Mouse (Mus musculus) embryo, embryonic 11.5 days (tissue): Measurements from ENCODE around the gene Spata5.
"Not testable (repeated sequence)": the region's sequence is repeated elsewhere in the genome, so short reads cannot be mapped to it uniquely, and the experiment has no call there.

Source experiments
- DNase-seq: peaks from one replicate; pipeline ENCODE4 v3.0.0-alpha.2; 2012; ENCODE audit warnings: low read depth, low spot score

Gene Spata5

DNA sequence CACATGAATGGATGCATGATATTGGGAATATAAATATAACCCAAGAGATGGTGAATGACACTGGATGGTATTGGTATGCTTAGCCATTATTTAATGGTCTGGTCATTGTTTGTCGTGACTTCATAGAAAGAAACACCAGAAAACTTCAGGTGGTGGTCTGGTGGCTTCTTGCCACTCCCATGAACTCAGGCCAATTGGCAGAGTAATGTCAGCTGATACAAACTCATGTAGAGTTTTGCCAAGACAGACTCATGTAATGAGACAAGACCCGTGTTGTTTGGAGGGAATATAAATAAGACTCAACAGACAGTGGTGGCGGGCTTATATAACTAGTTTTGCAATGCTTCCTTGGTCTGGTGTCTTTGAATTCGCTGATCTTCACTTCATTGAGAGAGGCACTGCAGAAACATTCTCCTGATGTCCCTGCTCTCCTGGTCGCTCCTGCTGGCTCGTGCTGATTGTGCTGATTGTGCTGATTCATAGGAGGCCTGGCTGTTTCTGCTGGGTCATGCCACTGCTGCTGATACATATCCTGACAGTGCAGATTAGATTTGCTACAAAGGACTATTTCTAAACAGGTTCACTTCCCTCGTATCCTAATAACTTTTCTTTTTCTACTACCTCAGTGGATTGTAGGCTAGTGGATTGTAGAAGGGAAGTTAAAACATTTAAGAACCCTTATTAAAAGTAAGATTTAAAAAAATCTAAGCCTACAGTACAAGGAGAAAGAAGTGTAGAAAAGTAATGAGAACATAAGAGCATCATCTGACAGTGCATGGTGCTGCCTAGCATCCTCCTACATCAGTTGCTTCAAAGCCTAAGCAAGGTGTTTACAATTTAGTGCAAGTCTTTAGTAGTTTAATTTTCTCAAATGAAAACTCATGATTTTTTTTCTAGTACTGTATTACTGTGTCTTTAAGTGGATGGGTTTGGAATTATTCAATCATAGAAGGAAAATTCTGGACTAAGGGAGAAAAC is 90.6 kb downstream of the Spata5 start:
- DNase-seq = no peak

DNA sequence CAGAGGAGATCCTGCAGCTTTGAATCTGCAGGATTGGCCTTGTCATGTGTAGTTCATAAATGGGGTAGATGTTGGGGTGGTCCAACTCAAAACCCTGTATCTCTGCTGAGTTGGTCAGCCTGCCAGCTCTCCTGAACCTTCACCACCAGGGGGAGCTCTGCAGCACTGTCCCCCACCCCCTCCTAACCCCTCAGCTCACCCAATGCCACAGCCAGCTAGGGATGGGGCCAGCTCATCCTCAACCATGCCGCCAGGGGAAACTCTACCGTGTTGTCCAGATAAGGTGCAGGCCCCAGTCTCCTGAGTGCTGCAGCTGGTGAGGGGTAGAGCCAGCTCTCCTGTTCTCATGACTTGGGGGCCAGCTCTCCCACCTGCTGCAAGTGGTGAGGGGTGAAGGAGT is 95.8 kb downstream of the Spata5 start:
- DNase-seq = peak; percentile 23

DNA sequence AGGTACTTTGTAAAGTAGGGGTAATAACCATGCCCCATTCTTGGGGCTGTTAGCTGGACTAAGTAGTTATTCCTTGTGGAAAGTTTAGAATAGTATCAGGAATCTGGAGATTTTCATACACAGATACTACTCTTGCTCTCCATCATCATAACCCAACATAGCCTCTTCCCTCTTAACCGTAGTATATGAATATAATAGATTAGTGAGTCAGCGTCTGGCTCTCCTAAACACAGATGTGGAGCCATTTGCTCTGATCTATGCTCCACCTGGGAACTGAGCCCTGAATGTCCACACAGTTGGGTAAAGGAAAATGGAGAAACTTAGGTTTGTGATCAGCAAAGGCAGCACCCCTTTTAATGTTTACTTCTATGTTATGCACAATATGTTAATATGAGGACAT is 96.7 kb downstream of the Spata5 start:
- DNase-seq = no peak

DNA sequence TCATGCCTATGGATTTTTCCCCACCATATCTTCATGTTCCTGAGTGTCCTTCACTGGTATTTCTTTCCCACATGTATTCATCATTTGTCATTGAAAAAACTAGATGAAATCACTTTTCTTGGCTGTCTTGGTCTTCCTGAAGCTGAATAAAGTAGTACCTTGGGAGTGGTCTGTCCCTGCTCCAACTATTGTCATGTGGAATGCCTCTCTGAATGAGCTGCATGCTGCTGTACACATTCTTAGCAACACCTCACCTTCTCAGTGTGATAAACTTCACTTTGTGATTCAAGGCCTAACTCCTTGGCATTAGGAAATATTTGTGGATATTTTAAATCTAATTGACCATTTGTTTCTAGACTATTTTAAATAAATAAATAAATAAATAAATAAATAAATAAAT is 98.9 kb downstream of the Spata5 start:
- no peak for DNase-seq

DNA sequence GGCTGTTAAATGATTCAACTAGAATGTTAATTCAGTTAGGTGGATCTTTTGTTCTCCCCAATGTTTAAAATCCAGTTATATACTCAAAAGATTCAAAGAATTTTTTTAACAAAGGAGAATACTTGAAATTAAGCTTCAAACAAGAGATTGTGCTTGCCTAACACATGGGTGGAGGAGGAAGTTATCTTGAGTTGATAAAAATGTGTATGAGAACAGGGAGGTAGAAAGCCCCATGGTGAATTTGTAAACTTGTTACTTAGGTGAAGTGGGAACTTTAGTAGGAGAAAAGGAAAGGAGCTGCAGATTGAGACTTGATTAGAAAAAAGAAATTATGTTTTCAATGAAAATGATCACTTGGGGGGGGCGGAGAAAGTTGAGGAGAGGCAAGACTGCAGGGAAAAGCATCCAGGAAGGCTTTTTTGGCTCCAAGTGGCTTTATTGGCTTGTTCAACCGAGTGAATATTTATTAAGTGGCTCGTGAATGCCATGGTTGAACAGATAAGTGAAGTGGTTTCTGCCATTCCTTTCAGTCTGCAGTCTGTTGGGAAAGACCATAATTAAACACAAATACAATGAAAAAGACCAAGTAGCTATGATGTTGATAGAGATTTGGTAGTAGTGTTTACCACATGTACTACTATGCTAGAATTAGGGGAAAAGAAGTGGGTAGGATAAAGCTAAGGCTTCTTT is 100.8 kb downstream of the Spata5 start:
- no peak for DNase-seq

DNA sequence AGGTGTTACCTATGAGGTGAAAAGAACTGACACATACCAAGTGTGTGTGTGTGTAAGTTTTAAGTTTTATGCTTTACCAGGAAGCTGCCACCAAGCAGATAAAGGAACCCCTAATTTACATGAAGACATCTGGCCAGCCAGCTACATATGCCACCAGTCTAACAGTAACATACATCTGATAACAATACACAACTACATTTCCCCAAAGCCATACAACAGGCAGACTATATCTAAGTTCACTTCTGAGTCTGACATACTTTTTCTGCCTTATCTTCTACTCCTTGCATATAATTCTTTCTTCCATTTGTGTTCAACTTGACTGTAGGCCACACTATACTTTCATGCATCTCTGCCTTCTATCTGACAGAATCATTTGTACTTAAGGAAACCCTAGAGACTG is 112.4 kb downstream of the Spata5 start:
- DNase-seq = no peak

DNA sequence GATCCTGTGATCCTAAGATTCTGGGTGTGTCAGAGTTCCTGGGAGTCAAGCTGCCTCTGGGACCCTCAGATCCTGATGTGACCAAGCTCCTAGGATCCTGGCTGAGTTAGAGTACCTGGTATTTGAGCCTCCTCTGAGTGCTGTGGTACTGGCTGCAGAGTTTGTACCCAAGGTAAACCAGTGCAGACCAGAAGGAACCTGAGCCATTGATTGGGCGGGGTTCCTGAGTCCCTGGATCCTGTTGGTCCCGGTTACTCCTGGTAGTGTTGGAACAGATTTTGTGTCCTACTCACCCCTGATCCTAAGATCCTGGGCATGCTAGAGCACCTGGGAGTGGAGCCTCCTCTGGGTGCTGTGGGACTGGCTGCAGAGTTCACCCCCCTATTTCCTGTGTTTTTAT is 121.0 kb downstream of the Spata5 start:
- not testable (repeated sequence) for DNase-seq

DNA sequence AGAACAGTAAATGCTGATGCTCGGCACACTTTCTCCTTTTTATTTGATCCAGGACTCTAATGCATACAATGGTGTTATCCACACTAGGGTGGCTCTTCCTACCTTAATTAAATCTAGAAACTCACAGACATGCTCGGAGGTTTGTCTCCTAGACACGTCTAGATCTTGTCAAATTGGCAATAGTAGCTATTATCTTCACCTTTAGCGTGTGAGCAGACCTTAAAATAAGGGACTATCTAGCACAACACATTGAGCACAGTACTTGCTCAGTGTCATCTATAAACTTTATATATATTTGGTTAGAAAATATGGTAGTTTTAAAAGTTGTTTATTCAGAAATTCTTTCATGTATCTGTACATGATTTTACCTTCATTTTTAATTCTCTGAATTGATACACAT is 126.7 kb downstream of the Spata5 start:
- DNase-seq = no peak

DNA sequence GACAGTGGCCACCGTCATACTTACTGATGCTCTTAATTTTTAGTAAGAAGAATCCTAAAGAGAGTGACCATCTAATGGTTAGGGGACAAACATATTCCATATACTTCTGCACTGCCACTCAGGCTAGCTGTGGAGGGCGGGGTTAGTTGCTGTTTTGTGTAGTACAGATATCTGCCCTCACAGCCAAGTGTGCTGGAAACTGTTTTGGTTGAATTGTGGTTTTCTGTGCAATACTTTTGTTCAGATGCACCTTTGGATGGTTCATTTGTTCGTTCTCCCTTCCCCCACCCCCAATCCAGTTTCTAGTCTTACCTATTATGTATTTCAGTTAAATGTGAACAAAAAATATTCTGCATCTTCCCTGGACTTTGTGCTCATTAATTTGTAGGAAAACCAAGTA is 130.5 kb downstream of the Spata5 start:
- DNase-seq = no peak

DNA sequence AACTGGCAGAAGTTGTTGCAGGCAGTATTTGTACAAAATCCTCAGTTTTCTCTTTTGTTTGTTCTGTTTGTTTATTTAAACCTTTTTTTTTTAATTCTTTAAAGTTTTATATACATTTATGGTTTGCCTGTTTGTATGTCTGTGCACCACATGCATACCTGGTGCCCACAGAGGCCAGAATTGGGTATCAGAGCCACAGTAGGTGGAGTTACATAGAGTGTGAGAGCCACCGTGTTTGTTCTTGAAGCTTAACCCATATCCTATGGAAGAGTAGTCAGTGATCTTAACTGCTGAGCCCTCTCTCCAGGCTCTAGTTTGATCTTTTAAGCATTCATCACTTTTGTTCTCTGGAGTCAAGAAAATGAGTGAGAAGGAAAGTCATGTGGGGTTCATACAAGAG is 130.9 kb downstream of the Spata5 start:
- DNase-seq = no peak

DNA sequence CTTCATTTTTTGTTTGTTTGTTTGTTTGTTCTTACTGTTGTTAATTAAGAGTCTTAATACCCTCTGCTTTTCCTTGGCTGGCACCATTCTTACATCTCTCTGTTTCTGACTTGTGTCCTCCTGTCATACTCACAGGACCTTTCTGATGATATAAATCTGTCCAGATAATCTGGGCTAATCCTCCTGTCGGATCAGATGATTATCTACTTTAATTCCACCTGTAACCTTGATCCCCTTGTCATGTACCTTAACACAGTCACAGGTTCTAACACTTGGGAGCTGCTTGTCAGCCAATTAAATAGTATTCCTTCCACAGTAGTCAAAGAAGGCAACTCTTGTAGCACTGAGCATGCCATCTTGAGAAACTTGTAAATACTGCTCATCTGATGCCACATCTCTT is 131.8 kb downstream of the Spata5 start:
- no peak for DNase-seq

DNA sequence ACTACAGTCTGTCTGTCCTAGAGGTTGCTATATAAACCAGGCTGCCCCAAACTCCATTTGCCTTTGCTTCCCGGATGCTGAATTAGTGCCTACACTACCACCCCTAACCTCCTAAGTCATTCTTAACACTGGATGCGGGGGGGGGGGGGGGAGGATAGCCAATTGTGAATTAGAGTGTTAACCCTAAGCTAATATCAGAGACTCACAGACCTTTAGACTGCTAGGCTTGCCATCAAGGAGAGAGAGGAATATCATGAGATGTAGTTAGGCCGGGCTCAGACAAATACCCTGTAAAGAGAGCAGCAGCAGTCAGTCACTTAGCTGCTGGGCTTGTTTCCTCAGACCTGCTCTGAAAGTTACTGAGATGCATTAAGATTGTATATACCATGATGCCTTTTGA is 132.5 kb downstream of the Spata5 start:
- DNase-seq = no peak

DNA sequence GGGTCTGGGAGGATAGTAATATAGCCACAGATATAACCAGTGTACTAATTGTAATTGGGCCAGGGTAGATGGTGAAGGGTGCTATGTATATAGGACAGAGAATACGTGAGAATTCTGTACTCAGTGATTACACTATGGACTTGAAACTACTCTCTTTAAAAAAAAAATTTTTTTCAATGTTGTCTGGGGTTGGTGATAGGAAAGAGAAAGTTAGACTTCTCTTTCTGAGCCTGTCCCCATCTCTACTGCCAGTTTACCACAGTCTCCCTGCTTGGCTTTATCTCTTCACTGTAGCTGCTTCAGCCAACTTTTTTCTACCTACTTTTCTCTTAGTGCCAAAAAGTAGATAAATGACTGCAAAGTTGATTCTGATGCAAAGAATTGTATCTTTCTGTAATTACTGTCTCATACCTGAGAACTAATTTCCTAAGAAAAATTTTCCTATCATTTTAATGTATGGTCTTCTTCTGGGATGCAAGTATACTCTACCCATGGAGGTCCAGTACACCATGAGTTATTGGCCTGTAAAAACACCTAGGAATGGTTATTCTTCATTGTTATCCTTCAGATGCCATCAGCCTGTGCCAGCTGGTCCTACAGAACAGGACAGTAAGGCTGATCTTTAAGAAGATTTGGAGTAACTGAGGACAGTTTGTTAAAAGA is 133.8 kb downstream of the Spata5 start:
- no peak for DNase-seq

DNA sequence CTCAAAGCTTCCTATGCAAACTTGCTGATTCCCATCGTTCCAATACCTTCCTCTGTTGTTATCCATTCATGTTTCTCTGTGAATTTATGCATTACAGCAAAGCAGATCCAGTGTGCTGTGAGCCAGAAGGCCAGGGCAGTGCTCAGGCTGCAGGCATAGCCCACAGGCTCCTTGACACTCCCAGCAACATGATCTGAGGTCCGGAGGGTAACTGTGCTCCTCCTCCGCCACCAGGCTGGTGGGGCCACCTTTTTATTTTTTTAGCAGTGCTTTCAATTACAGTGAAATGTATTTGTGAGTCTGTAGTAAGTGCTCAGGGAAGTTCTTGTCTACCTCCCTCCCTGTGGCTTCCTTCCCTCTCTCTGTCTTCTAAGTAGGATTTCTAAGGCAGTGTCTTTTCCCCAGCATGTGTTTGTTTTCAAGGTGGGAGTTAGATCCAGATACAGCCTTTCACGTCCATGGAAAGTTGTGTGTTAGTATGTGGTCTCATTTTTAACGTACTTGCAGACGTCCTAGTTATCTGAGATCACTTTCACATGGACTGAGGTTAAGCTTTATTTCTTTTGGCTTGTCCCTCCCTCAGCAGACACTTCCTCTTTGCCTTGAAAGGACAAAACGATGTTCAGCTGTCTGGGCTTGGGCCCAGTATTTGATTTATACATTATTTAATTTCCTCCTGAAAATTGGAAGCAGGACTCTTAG is 136.9 kb downstream of the Spata5 start:
- no peak for DNase-seq

DNA sequence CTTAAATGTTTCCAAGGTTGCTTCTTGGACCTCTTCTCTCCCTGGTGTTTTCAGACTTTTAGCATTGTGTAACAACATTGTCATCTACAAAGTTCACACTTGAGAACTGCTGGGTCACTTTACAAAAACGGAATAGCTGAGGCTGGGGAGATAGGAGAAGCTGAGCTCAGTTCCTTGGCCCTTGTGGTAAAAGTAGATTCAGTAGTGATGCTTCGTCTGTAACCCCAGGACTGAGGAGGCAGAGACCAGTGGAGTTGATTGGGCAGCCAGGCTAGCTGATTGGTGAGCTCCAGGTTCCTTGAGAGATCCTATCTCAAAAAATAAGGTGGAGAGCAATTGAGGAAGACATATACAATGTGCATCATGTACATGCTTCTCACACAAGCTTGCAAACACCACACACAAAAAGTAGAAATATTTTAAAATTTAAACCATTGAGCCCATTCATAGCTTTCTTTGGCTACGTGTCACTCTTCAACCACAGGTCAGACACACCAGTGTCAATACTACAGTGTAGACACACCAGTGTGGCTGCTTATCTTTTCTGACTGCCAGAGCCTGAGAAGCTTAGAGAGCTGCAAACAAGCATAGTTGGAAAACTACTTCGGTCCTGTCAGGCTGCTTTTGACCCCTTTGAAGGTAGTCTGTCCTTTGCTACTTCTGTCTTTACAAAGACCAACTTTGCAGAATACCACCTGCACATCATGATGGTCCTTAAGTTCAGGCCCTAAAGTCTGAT is 138.2 kb downstream of the Spata5 start:
- DNase-seq = no peak

DNA sequence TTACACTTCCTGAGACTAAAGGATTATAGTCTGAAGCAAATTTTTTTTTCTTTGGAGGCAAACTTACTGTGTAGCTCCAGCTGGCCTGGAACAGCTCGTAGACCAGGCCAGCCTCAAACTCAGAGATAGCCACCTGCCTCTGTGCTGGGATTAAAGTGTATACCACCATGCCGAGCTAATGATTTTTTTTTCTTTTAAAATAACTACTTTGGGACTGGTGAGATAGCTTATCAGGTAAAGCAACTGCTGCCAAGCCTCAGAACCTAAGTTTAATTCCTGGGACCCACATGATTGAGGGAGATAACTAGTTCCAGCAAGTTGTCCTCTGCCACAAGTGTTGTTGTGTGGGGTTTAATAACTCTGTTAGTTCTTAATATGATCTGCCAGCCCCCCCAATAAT is 139.6 kb downstream of the Spata5 start:
- DNase-seq = no peak

DNA sequence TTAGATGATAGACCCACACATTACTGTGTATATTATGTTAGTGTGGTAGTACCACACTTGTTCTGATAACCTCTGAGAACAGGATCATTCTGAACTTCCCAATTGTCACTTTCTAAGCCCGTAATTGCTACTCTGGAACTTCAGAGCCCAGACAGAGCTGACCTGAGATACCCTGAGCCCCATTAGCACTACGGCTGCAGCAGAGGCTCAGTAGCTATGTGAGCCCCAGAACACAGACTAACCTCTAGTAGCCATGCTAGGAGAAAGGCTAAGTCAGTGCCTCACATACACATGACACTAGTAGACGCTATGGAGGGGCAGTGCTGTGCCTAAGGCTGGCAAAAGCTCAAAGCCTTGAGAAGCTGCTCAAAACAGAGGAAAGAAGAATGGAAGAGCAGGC is 141.8 kb downstream of the Spata5 start:
- DNase-seq = no peak

DNA sequence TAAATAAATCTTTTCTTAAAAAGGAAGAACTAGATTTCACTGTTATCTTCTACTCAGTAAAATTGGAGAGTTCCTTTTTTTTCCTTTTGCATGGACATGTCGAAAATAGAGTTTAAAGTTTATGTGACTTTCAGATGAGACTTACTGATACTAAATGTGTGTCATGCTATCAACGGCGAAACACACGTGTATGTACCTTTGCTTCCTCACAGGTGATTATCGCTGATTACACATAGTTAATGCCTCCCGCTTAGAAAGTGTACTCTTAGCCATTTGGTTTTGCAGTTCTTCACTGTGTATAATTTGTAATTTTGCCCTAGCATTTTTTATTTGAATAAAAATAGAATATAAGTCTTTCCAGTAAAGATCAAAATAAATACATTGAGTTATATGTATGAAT is 146.4 kb downstream of the Spata5 start:
- DNase-seq = no peak

DNA sequence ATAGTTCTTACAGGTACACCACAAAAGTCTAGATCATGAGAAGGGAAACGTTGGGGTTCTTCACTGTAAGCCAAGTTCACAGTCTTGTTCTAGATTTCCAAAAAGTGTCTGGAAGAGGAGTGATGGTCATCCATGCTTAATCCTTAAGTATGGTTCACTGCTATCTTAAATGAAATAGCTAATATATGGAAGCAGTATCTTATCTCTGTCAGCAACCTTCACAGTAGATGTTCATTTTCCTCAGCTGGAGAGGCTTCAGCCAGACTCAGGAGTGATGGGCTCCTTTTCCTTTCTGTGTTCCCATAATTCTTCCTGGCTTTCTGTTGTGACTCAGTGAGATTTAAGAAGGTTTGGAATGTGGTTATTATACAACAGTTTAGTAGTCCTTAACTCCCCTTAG is 147.8 kb downstream of the Spata5 start:
- no peak for DNase-seq

DNA sequence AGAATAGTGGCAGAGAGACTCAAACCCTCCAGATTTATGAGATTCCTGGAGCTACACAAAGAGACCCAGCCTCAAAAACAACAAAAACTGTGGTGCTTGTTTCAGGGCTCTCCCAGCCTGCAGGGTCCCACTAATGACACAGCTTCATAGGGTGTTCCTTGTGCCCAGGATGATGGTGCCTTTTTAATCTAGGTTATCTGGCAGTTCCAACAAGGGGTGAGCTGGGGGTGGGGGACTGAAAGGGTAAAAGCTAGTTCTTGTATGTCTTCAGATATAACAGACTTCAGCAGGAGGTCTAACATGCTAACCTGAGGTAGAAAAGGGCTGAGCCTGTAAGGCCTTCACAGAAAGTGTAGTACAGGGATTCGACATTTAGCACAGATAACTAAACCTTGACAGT is 149.1 kb downstream of the Spata5 start:
- no peak for DNase-seq
